Mouse (Mus musculus) G1E-ER4 (cell line): ENCODE measurements around the gene Klhl5. TPM values are rescaled to one million over a fixed set of nuclear protein-coding genes. Genes with fewer than 3 reads are reported as not detected.

Experiments used
- GATA1 ChIP-seq: IDR thresholded peaks from one replicate; pipeline ENCODE4 v1.8.0; 2012; ENCODE audit warnings: low read length, inconsistent platforms
- polyA plus RNA-seq: library from polyadenylated mRNA; stranded (reverse); fragments of >175 nt; gene quantifications from 2 replicates; pipeline ENCODE4 v1.2.3, GENCODE M21; 2012

Klhl5 gene
- polyA plus RNA-seq, 1 experiment, result not detected

- no peak for TF ChIP-seq GATA1
These were observed 92.2 kb downstream of the Klhl5 start, which contains the start of gene Wdr19 for GRCm38 (mm10) chr5:65199346-65200128. Wdr19 (plus strand) TSS chr5:65199696.

DNA sequence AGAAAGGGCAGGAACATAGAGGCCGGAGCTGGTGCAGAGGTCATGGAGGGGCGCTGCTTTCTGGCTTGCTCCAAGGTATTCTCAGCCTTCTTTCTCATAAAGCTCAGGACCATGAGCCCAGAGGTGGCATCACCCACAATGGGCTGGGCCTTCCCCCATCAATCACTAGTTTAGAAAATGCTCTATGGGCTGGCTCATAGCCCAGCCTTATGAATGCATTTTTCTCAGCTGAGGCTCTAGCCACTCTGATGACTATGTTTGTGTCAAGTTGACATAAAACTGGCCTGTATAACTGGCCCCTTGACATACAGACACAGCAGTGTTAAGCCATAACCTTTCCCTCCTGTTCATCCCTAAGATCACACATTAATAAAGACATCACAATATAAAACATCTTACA lies 97.4 kb downstream of the Klhl5 start:
- no peak for TF ChIP-seq GATA1

DNA sequence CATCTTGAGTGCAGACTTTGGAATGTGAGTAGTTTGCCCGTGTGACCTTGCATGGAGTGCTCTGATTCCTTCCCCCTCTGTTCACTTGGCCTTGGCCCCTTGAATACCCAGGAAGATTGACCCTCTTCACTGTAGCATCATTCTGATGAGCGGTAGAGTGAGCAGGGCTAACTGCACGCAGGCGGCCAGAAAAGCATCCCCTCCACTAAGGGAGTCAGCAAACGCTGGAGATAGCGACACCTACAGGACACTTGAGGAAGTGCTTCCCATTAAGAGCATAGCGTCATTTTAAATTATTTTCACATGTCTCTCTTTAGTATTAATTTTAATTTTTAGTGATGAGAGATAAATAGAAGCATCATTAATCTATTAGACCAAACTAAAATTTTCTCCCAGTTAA lies 106.0 kb downstream of the Klhl5 start:
- no peak for TF ChIP-seq GATA1

Other genes starting within 250 kb of the Klhl5 start
- gene Tlr1, start 174.0 kb upstream of the Klhl5 start, polyA plus RNA-seq, result not detected in 2 replicates
- not detected in 2 replicates for gene Tlr6, start 147.4 kb upstream of the Klhl5 start, polyA plus RNA-seq
- gene Fam114a1, start 137.5 kb upstream of the Klhl5 start, polyA plus RNA-seq, result not detected in 2 replicates
- gene Tmem156, start 15.4 kb upstream of the Klhl5 start, polyA plus RNA-seq, result not detected in 2 replicates
- gene Wdr19, start 92.2 kb downstream of the Klhl5 start, polyA plus RNA-seq, result 0.15 and 0.22 TPM in 2 replicates
- gene Rfc1, start 228.1 kb downstream of the Klhl5 start, polyA plus RNA-seq, result 2.7 and 17.2 TPM in 2 replicates
- not detected in 2 replicates for gene Klb, start 240.8 kb downstream of the Klhl5 start, polyA plus RNA-seq